Mouse (Mus musculus) liver, postnatal 0 days (tissue): ENCODE data around the gene Cfap99. TPM values are rescaled to one million over a fixed set of nuclear protein-coding genes. Genes with fewer than 3 reads are reported as not detected.

Source experiments
- ATAC-seq: fragments of 200-750 bp; cut with Nextera tagmentation; 2 replicates; pipeline ENCODE4 v1.8.0; 2017; ENCODE audit warnings: mild to moderate bottlenecking, moderate library complexity
- DNase-seq: peaks from one replicate; pipeline ENCODE4 v3.0.0-alpha.2; 2016
- H3K27ac ChIP-seq: fragments of 300-500 bp; sonication (generic); 2 replicates; pipeline ENCODE4 v1.5.1; 2014; ENCODE audit warnings: antibody characterized with exemption, moderate library complexity, mild to moderate bottlenecking, low read depth
- H3K27me3 ChIP-seq: fragments of 300-500 bp; sonication (generic); 2 replicates; pipeline ENCODE4 v1.6.1; 2014; ENCODE audit warnings: low read length, control low read depth, mixed read lengths; ENCODE audit not compliant: insufficient read depth
- H3K36me3 ChIP-seq: fragments of 300-500 bp; sonication (generic); replicated peaks from 2 replicates; pipeline ENCODE4 v1.6.1; 2014; ENCODE audit warnings: mild to moderate bottlenecking, control low read depth, low read length, moderate library complexity, mixed read lengths; ENCODE audit not compliant: insufficient read depth
- H3K4me1 ChIP-seq: fragments of 300-500 bp; sonication (generic); 2 replicates; pipeline ENCODE4 v1.6.1; 2014; ENCODE audit warnings: antibody characterized with exemption, mild to moderate bottlenecking, control low read depth; ENCODE audit not compliant: insufficient read depth
- H3K4me2 ChIP-seq: fragments of 300-500 bp; sonication (generic); 2 replicates; pipeline ENCODE4 v1.6.1; 2014; ENCODE audit warnings: low read depth, mild to moderate bottlenecking, low read length, moderate library complexity, mixed read lengths
- H3K4me3 ChIP-seq: fragments of 300-500 bp; sonication (generic); 2 replicates; pipeline ENCODE4 v1.5.1; 2014; ENCODE audit warnings: low read depth, low read length
- H3K9ac ChIP-seq: fragments of 300-500 bp; sonication (generic); replicated peaks from 2 replicates; pipeline ENCODE4 v1.6.1; 2014; ENCODE audit warnings: mild to moderate bottlenecking, moderate library complexity
- H3K9me3 ChIP-seq: fragments of 300-500 bp; sonication (generic); 2 replicates; pipeline ENCODE4 v1.6.1; 2016; ENCODE audit warnings: mild to moderate bottlenecking, control low read depth, low read length, mixed read lengths
- CTCF ChIP-seq: sonication (generic); IDR thresholded peaks from 2 replicates; pipeline ENCODE4 v1.5.1; 2016; ENCODE audit warnings: antibody characterized with exemption, low read depth
- EP300 ChIP-seq: IDR thresholded peaks from 2 replicates; pipeline ENCODE4 v1.6.1; 2016; ENCODE audit warnings: antibody characterized with exemption, low read depth, mild to moderate bottlenecking
- WGBS: fragments of 180-500 bp; shearing (Covaris S2); extraction: QIAGEN DNeasy Blood & Tissue Kit; methylation state at CpG from one replicate; pipeline ENCODE4 v1.1.7; 2014; ENCODE audit not compliant: insufficient replicate concordance; 5-methylcytosine and 5-hydroxymethylcytosine counted together
- polyA plus RNA-seq: library from polyadenylated mRNA; unstranded; fragments of >200 nt; fragmentation: Nextera tagmentation; extraction: Ambion mirVana; gene quantifications from 2 replicates; pipeline ENCODE4 v1.2.1, GENCODE M21; 2015

The Cfap99 gene
- polyA plus RNA-seq, 1 experiment from 2014 or later, result not detected

DNA sequence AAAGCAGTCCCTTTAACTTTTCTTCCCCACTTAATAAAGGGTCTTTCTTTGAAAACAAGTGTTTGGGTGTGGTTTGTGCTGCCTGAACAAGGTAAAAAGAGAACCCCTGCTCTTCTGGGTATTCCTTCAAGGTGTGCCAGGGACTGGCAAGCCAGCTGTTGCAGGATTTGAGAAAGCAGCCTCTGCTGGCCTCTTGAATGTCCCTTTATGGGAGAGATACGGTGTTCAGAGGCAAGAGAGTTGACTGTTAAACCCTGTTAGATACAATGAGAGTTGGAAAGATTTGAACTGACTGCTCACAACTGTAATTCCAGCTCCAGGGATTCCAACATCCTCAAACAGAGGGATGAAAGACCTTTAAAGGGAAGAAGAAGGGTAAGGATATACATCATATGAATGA, 45.7 kb downstream of the Cfap99 start:
- Histone ChIP-seq H3K9ac (no peak overlapping the region), H3K4me3 (no peak overlapping the region), H3K4me1 (peaks cover 11% of the 10 kb centered on the region; the same call in 1 of the 2 replicates), H3K36me3 (0 out of 2 replicates have a peak, but pooled peaks cover under 1% of the 10 kb centered on the region), H3K27me3 (no peaks in the 10 kb centered on the region), H3K9me3 (peaks cover 2% of the 10 kb centered on the region; the same call in 1 of the 2 replicates), H3K4me2 (no peak overlapping the region), H3K27ac (no peak overlapping the region)
- DNase-seq (no peak), ATAC-seq (no peak)
- TF ChIP-seq CTCF (no peak), EP300 (no peak)
- 84% methylated on average over 1 of the region's 1 CpGs for WGBS

DNA sequence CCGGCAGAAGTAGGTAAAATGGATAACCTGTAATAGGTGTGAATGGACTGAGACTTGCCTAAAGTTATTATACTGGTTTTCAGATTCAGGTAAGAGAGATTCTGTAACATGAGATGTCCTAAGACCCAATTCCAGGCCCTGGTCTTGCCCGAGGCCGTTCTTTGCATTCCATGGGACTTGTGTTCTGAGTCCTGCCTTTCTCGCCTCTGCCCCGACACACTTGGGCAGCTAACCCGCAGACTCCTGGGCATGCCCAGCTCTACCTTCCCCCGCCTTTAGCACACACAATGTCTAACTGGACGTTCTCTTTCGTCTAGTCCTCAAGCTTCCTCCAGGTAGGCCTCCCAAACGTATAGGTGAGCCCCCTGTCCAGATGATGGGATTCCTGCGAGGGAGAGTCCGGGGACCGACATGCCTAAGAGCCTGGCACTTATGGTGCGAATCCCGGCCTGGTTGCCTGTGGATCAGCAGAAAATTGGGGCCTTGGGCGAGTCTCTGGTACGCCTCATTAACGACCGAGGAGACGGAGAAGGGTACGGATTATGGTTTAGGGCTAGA, 47.2 kb downstream of the Cfap99 start:
- peak overlapping the region; percentile 86 for H3K27ac ChIP-seq
- no peaks in the 10 kb centered on the region for H3K9me3 ChIP-seq
- TF ChIP-seq EP300 (no peak), CTCF (no peak)
- peak overlapping the region; percentile 66 for H3K4me2 ChIP-seq
- H3K4me3 ChIP-seq, result peak overlapping the region; percentile 95
- 0 out of 2 replicates have a peak, but pooled peaks cover 2% of the 10 kb centered on the region for H3K36me3 ChIP-seq
- 1% methylated on average over 21 of the region's 21 CpGs for WGBS
- peaks cover 14% of the 10 kb centered on the region; the same call in 1 of the 2 replicates for H3K4me1 ChIP-seq
- H3K9ac ChIP-seq, result peak overlapping the region; percentile 80
- ATAC-seq (peak; percentile 9), DNase-seq (no peak)
- no peaks in the 10 kb centered on the region for H3K27me3 ChIP-seq

DNA sequence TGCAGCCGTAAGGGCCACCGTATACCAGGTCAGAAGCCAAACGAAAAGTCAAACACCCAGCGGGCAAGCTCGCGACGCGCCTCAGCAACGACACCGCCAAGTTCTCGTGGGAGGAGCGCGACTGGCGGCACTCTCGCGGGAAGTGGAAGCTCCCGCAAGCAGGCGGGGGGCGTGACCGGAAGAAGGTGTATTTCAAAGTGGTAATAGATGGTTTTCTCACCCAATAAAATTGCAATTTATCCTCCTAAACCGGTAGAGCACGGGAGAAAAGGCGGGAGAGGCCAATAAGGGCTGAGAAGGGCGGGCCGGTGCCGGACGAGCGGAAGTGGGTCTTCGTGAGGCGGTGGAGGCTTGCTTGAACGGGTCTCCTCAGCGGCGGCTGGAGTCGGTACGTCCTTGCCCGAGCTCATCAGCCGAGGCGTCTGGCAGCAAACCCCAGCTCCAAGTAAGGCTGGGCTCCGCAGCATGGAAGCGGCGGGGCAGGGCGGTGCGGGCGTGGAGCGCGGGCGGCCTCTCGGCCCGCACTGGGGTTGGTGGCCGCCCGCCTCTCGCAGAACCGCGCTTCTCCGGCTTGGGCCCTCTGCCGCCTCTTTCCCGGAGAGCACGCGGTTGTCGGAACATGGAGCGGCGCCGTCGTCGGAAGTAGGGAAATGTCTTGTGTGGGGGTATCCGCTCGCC, 47.8 kb downstream of the Cfap99 start, which contains the start of gene Rnf4:
Gene Rnf4 (plus strand): TSS at position 193 of the 678 bp plus-strand sequence.
- TF ChIP-seq EP300 (peak; percentile 87), CTCF (no peak)
- ATAC-seq, result peak; percentile 93
- peaks cover 19% of the 10 kb centered on the region; the same call in 1 of the 2 replicates for H3K4me1 ChIP-seq
- WGBS, result under 1% methylated on average over 65 of the region's 67 CpGs
- H3K9ac ChIP-seq, result peak within 1 kb of the TSS; percentile 99
- H3K27me3 ChIP-seq, result no peaks in the 10 kb centered on the region
- H3K4me3 ChIP-seq, result peak within 1 kb of the TSS; percentile 95
- 0 out of 2 replicates have a peak, but pooled peaks cover 2% of the 10 kb centered on the region for H3K36me3 ChIP-seq
- no peaks in the 10 kb centered on the region for H3K9me3 ChIP-seq
- peak; percentile 99 for DNase-seq
- H3K4me2 ChIP-seq, result peak within 1 kb of the TSS; percentile 86
- peak within 1 kb of the TSS; percentile 100 for H3K27ac ChIP-seq

DNA sequence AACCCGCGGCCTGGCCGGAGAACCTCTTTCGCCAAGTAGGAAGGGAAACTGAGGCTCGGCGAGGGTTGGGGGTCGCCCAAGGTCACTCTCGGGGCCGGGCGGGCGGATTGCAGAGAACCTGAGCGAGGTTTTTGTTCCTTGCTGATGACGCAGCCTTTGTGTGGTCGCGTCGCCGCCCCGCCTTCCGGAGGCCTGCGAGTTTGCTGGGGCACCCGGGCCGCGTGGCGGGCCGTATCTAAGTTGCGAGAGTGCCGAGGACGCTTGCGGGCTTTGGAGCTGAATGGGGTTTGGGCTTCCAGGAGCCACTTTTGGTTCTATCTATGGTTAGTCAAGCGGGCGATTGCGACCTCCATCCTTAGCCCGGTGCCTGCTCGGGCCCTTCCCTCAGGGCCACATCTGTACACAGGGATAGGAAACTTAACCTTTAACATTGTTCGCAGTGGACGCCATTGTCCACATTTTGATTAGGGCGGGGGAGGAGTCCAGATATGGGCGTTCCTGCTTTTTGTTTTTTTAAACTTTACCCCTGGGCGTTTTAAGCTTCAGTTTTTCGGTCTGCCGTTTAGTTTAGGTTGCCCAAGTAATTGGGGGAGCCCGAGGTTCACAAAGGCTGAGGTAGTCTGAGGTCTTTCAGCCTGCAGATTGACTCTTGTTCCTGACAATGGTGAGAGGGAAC, 48.5 kb downstream of the Cfap99 start:
- peak; percentile 57 for ATAC-seq
- peak; percentile 82 for DNase-seq
- Histone ChIP-seq H3K36me3 (0 out of 2 replicates have a peak, but pooled peaks cover 2% of the 10 kb centered on the region), H3K27ac (peak overlapping the region; percentile 100), H3K4me2 (peak overlapping the region; percentile 86), H3K27me3 (no peaks in the 10 kb centered on the region), H3K9ac (peak overlapping the region; percentile 99), H3K4me3 (peak overlapping the region; percentile 95), H3K4me1 (peaks cover 22% of the 10 kb centered on the region; the same call in 1 of the 2 replicates), H3K9me3 (no peaks in the 10 kb centered on the region)
- TF ChIP-seq EP300 (no peak), CTCF (no peak)
- under 1% methylated on average over 42 of the region's 42 CpGs for WGBS

DNA sequence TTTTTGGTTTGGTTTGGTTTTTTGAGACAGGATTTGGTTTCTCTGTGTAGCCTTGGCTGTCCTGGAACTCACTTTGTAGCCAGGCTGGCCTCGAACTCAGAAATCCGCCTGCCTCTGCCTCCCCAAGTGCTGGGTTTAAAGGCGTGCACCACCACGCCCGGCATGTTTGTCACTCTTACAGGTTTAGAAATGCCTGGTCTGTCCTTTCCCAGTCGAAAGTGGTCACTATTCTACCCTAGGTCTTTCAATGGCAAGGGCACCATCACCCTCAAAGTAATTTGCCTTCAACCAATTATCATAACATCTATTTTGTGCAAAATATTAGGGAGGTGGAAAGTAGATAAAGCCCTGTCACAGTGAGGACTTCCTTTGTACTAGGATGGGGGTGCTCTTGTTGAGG, 51.8 kb downstream of the Cfap99 start:
- TF ChIP-seq CTCF, result no peak
- TF ChIP-seq EP300, result no peak
- H3K4me1 ChIP-seq, result peaks cover 22% of the 10 kb centered on the region; the same call in 1 of the 2 replicates
- H3K27ac ChIP-seq, result no peak overlapping the region
- no peaks in the 10 kb centered on the region for H3K9me3 ChIP-seq
- WGBS, result 82% methylated on average over 6 of the region's 6 CpGs
- ATAC-seq, result no peak
- H3K4me2 ChIP-seq, result no peak overlapping the region
- no peak overlapping the region for H3K4me3 ChIP-seq
- peaks cover 13% of the 10 kb centered on the region for H3K36me3 ChIP-seq
- H3K9ac ChIP-seq, result no peak overlapping the region
- H3K27me3 ChIP-seq, result no peaks in the 10 kb centered on the region
- DNase-seq, result no peak

DNA sequence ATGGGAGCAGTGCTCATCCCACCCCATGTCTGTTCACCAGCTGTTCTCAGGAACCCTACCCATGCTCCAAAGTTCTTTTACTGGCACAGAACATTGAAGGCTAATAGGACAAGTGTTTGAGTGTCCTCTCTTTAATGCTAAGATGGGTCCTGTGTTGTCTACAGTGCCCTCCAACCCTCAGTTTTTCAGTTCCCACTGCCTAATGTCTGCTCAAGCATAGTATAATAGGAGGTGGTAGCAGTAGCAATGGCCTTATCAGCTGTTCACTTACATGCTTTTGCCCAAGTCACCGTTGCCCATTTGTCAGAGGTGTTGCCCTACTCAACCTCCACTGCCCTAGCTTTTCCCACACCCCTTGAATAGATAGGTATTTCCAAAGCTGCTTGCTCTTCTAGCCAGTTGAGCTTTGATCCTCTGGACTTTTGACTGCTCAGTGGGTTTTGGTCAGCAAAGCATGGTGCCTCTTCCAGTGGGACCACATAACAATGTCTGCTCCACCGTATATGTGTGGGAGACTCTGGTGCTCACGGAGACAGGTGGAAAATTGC, 63.8 kb downstream of the Cfap99 start:
- H3K9me3 ChIP-seq, result no peaks in the 10 kb centered on the region
- no peaks in the 10 kb centered on the region for H3K4me1 ChIP-seq
- H3K9ac ChIP-seq, result no peak overlapping the region
- H3K4me2 ChIP-seq, result no peak overlapping the region
- DNase-seq (no peak), ATAC-seq (peak; percentile 53)
- no peak for TF ChIP-seq CTCF
- TF ChIP-seq EP300, result no peak
- H3K4me3 ChIP-seq, result no peak overlapping the region
- H3K27ac ChIP-seq, result no peak overlapping the region
- H3K36me3 ChIP-seq, result peaks cover 82% of the 10 kb centered on the region
- no peaks in the 10 kb centered on the region for H3K27me3 ChIP-seq
- WGBS, result 83% methylated on average over 3 of the region's 3 CpGs
